Mouse (Mus musculus): Measurements from ENCODE around the gene Ttc22. TPM values are rescaled to one million over a fixed set of nuclear protein-coding genes. Genes with fewer than 3 reads are reported as not detected.

Gene Ttc22
- polyA plus RNA-seq, 1 experiment, result not detected

- no peak overlapping the region for H3K27ac ChIP-seq (ENCODE audit: control insufficient read depth, insufficient read depth, low read depth, low read length, poor library complexity)
- H3K4me3 ChIP-seq (replicated peaks; ENCODE audit: control insufficient read depth, low read depth, low read length), result no peak overlapping the region
- H3K4me1 ChIP-seq (ENCODE audit: control insufficient read depth, insufficient read depth, low read length), result no peaks in the 10 kb centered on the region
- 63% methylated on average over 18 of the region's 18 CpGs for WGBS
- TF ChIP-seq POLR2A (IDR thresholded peaks at IDR 0.05; ENCODE audit: borderline replicate concordance, control insufficient read depth, low read depth, low read length), result no peak
Measured at GRCm38 (mm10) chr4:106606639-106607554, 15.3 kb upstream of the Ttc22 start.

- Histone ChIP-seq H3K4me3 (replicated peaks; ENCODE audit: control insufficient read depth, low read depth, low read length) (no peak overlapping the region), H3K4me1 (ENCODE audit: control insufficient read depth, insufficient read depth, low read length) (no peaks in the 10 kb centered on the region), H3K27ac (ENCODE audit: control insufficient read depth, insufficient read depth, low read depth, low read length, poor library complexity) (no peak overlapping the region)
- WGBS, result 75% methylated on average over 1 of the region's 1 CpGs
- no peak for TF ChIP-seq CTCF (IDR thresholded peaks at IDR 0.05; ENCODE audit: control insufficient read depth, insufficient read depth, low read length)
- no peak for TF ChIP-seq POLR2A (IDR thresholded peaks at IDR 0.05; ENCODE audit: borderline replicate concordance, control insufficient read depth, low read depth, low read length)
Measured at GRCm38 (mm10) chr4:106607905-106608304, 14.3 kb upstream of the Ttc22 start.

- TF ChIP-seq POLR2A (IDR thresholded peaks at IDR 0.05; ENCODE audit: borderline replicate concordance, control insufficient read depth, low read depth, low read length) (no peak), CTCF (IDR thresholded peaks at IDR 0.05; ENCODE audit: control insufficient read depth, insufficient read depth, low read length) (no peak)
- WGBS, result 73% methylated on average over 8 of the region's 8 CpGs
Measured at GRCm38 (mm10) chr4:106613105-106613504, 9.1 kb upstream of the Ttc22 start.

GRCm38 (mm10) chr4:106613560-106613959 lies 8.7 kb upstream of the Ttc22 start:
- 43% methylated on average over 3 of the region's 3 CpGs for WGBS
- Histone ChIP-seq H3K27ac (ENCODE audit: control insufficient read depth, insufficient read depth, low read depth, low read length, poor library complexity) (no peak overlapping the region), H3K4me3 (replicated peaks; ENCODE audit: control insufficient read depth, low read depth, low read length) (no peak overlapping the region)

More at GRCm38 (mm10) chr4:106613105-106613504, 9.1 kb upstream of the Ttc22 start:
- H3K4me1 ChIP-seq (ENCODE audit: control insufficient read depth, insufficient read depth, low read length), result no peaks in the 10 kb centered on the region
- H3K27ac ChIP-seq (ENCODE audit: control insufficient read depth, insufficient read depth, low read depth, low read length, poor library complexity), result no peak overlapping the region
- no peak overlapping the region for H3K4me3 ChIP-seq (replicated peaks; ENCODE audit: control insufficient read depth, low read depth, low read length)

GRCm38 (mm10) chr4:106614180-106614797 lies 7.9 kb upstream of the Ttc22 start:
- Histone ChIP-seq H3K4me3 (replicated peaks; ENCODE audit: control insufficient read depth, low read depth, low read length) (no peak overlapping the region), H3K4me1 (ENCODE audit: control insufficient read depth, insufficient read depth, low read length) (no peaks in the 10 kb centered on the region), H3K27ac (ENCODE audit: control insufficient read depth, insufficient read depth, low read depth, low read length, poor library complexity) (no peak overlapping the region)
- 51% methylated on average over 7 of the region's 7 CpGs for WGBS
- TF ChIP-seq CTCF (IDR thresholded peaks at IDR 0.05; ENCODE audit: control insufficient read depth, insufficient read depth, low read length), result peak; percentile 83
- no peak for TF ChIP-seq POLR2A (IDR thresholded peaks at IDR 0.05; ENCODE audit: borderline replicate concordance, control insufficient read depth, low read depth, low read length)

More at GRCm38 (mm10) chr4:106613560-106613959, 8.7 kb upstream of the Ttc22 start:
- TF ChIP-seq CTCF (IDR thresholded peaks at IDR 0.05; ENCODE audit: control insufficient read depth, insufficient read depth, low read length), result no peak
- TF ChIP-seq POLR2A (IDR thresholded peaks at IDR 0.05; ENCODE audit: borderline replicate concordance, control insufficient read depth, low read depth, low read length), result no peak
- H3K4me1 ChIP-seq (ENCODE audit: control insufficient read depth, insufficient read depth, low read length), result no peaks in the 10 kb centered on the region

GRCm38 (mm10) chr4:106614881-106615280 lies 7.4 kb upstream of the Ttc22 start:
- no peaks in the 10 kb centered on the region for H3K4me1 ChIP-seq (ENCODE audit: control insufficient read depth, insufficient read depth, low read length)
- TF ChIP-seq CTCF (IDR thresholded peaks at IDR 0.05; ENCODE audit: control insufficient read depth, insufficient read depth, low read length) (no peak), POLR2A (IDR thresholded peaks at IDR 0.05; ENCODE audit: borderline replicate concordance, control insufficient read depth, low read depth, low read length) (no peak)
- WGBS, result 78% methylated on average over 9 of the region's 9 CpGs

GRCm38 (mm10) chr4:106615637-106616036 lies 6.6 kb upstream of the Ttc22 start:
- no peak for TF ChIP-seq POLR2A (IDR thresholded peaks at IDR 0.05; ENCODE audit: borderline replicate concordance, control insufficient read depth, low read depth, low read length)
- no peak for TF ChIP-seq CTCF (IDR thresholded peaks at IDR 0.05; ENCODE audit: control insufficient read depth, insufficient read depth, low read length)
- WGBS, result 75% methylated on average over 12 of the region's 12 CpGs
- Histone ChIP-seq H3K4me3 (replicated peaks; ENCODE audit: control insufficient read depth, low read depth, low read length) (no peak overlapping the region), H3K27ac (ENCODE audit: control insufficient read depth, insufficient read depth, low read depth, low read length, poor library complexity) (no peak overlapping the region), H3K4me1 (ENCODE audit: control insufficient read depth, insufficient read depth, low read length) (no peaks in the 10 kb centered on the region)

More at GRCm38 (mm10) chr4:106614881-106615280, 7.4 kb upstream of the Ttc22 start:
- Histone ChIP-seq H3K4me3 (replicated peaks; ENCODE audit: control insufficient read depth, low read depth, low read length) (no peak overlapping the region), H3K27ac (ENCODE audit: control insufficient read depth, insufficient read depth, low read depth, low read length, poor library complexity) (no peak overlapping the region)

- no peak within 1 kb of the TSS for H3K4me3 ChIP-seq (replicated peaks; ENCODE audit: control insufficient read depth, low read depth, low read length)
- whole genome bisulfite sequencing, result under 1% methylated on average over 19 of the region's 19 CpGs
- H3K4me1 ChIP-seq (ENCODE audit: control insufficient read depth, insufficient read depth, low read length), result no peaks in the 10 kb centered on the region
- H3K27ac ChIP-seq (ENCODE audit: control insufficient read depth, insufficient read depth, low read depth, low read length, poor library complexity), result no peak within 1 kb of the TSS
- no peak for TF ChIP-seq POLR2A (IDR thresholded peaks at IDR 0.05; ENCODE audit: borderline replicate concordance, control insufficient read depth, low read depth, low read length)
- no peak for TF ChIP-seq CTCF (IDR thresholded peaks at IDR 0.05; ENCODE audit: control insufficient read depth, insufficient read depth, low read length)
Measured at GRCm38 (mm10) chr4:106617056-106617455, 5.2 kb upstream of the Ttc22 start, which contains the start of gene Lexm. TSS of gene Lexm (minus strand) at chr4:106617241.

Measured in bone marrow, adult 2 months (tissue).